ENCODE assay signal across 24 mouse cellular contexts in the genomic region with DNA sequence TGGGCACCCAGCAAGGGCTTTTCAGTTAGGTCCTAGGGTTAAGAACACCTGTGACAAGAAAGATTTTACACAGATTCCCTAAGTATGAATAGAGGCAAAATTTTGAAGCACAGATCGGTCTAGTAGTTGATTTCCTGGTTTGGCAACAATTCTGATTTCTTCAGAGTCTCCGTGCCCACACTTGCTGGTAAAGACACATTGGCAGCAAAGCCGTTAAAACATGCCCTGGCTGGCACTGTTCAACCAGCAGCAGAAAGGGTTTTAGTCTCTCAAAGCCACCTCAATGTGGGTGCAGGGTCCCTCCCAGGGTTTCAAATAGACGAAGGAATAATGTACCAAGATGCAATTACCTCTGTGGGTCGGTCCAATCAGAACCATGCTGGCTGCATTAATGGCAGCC.
A peak's percentile ranks its signal among the peaks of the same experiment; 100 is the strongest.
DNase-seq lines count a peak whose midpoint lies in the region; ATAC-seq lines count a peak whose summit lies in the region.
"Had no signal": no experiment of that assay in that cellular context is flagged by ENCODE, and none has a peak within 500 bp of the region (broad histone marks: within the 10 kb centered on the region; RNA-seq: fewer than 3 reads in every experiment).

No protein-coding gene starts in this region.

- no peaks in the 10 kb centered on the region for H3K27me3 ChIP-seq in embryonic facial prominence, embryonic 14.5 days (replicated peaks; ENCODE audit: control insufficient read depth, insufficient read depth, low read length)
- no peaks in the 10 kb centered on the region for H3K27me3 ChIP-seq in embryonic facial prominence, embryonic 10.5 days (replicated peaks; ENCODE audit: low read depth, poor library complexity, severe bottlenecking)
- H3K27me3 ChIP-seq in stomach, embryonic 16.5 days (ENCODE audit: control insufficient read depth, insufficient read depth, low read length), result no peaks in the 10 kb centered on the region
- H3K27me3 ChIP-seq: CH12.LX; embryonic facial prominence, embryonic 13.5 days; forebrain, embryonic 13.5 days; forebrain, embryonic 15.5 days; Patski had no signal

- WGBS in embryonic facial prominence, embryonic 14.5 days, result 80% methylated on average over 5 of the region's 5 CpGs
- 92% methylated on average over 5 of the region's 5 CpGs for WGBS in embryonic facial prominence, embryonic 10.5 days
- WGBS in stomach, embryonic 16.5 days, result 80% methylated on average over 5 of the region's 5 CpGs

- no peaks in the 10 kb centered on the region for H3K9me3 ChIP-seq in embryonic facial prominence, embryonic 14.5 days (ENCODE audit: control insufficient read depth, low read length)
- H3K9me3 ChIP-seq in embryonic facial prominence, embryonic 10.5 days, result no peaks in the 10 kb centered on the region
- H3K9me3 ChIP-seq in stomach, embryonic 16.5 days (replicated peaks; ENCODE audit: control insufficient read depth, low read length), result no peaks in the 10 kb centered on the region
- H3K9me3 ChIP-seq: embryonic facial prominence, embryonic 13.5 days; forebrain, embryonic 13.5 days; forebrain, embryonic 15.5 days; G1E had no signal

- no peak for ATAC-seq in embryonic facial prominence, embryonic 14.5 days (ENCODE audit: low read depth)
- ATAC-seq in stomach, embryonic 16.5 days (ENCODE audit: insufficient read depth, low FRiP score), result no peak
- ATAC-seq: activated CD4-positive, CD25-positive, alpha-beta regulatory T cell, adult 4 months; CD4-positive, CD25-positive, alpha-beta regulatory T cell, adult 4 months; forebrain, embryonic 13.5 days; forebrain, embryonic 15.5 days; Patski had no signal

- no peak overlapping the region for H3K9ac ChIP-seq in embryonic facial prominence, embryonic 14.5 days (ENCODE audit: low read depth, low read length)
- no peak overlapping the region for H3K9ac ChIP-seq in stomach, embryonic 16.5 days (ENCODE audit: low read length)
- H3K9ac ChIP-seq: embryonic facial prominence, embryonic 13.5 days; forebrain, embryonic 13.5 days; forebrain, embryonic 15.5 days had no signal

- no peak overlapping the region for H3K4me2 ChIP-seq in embryonic facial prominence, embryonic 14.5 days (ENCODE audit: low read depth, low read length)
- no peak overlapping the region for H3K4me2 ChIP-seq in stomach, embryonic 16.5 days (ENCODE audit: low read depth, low read length)
- H3K4me2 ChIP-seq: embryonic facial prominence, embryonic 13.5 days; forebrain, embryonic 13.5 days; forebrain, embryonic 15.5 days had no signal

- DNase-seq in embryonic facial prominence, embryonic 14.5 days (ENCODE audit: low spot score), result peak; percentile 45
- DNase-seq in embryonic facial prominence, embryonic 10.5 days (ENCODE audit: low spot score), result no peak
- peak; percentile 23 for DNase-seq in testis, postnatal 10 days (ENCODE audit: low spot score)
- no peak for DNase-seq in testis, postnatal 14 days (ENCODE audit: low spot score)
- DNase-seq in urinary bladder, postnatal 14 days (ENCODE audit: low spot score), result peak; percentile 58
- DNase-seq in urinary bladder, adult 2 months (ENCODE audit: low spot score), result no peak
- DNase-seq in right cerebral cortex, postnatal 36 days (ENCODE audit: low spot score in 2 of 2), result no peak
- DNase-seq: adrenal gland, adult 8-10 months; adrenal gland, postnatal 14 days; adrenal gland, postnatal 36 days; B cell, adult 2 months; cerebellum, adult 11-12 months; cerebellum, adult 2 months; cerebellum, adult 9-10 months; cerebellum, postnatal 10 days had no signal

- no peak overlapping the region for H3K27ac ChIP-seq in embryonic facial prominence, embryonic 14.5 days (replicated peaks; ENCODE audit: low read depth, low read length)
- H3K27ac ChIP-seq in embryonic facial prominence, embryonic 10.5 days (replicated peaks), result no peak overlapping the region
- peak overlapping the region; percentile 63; the same call in 1 of the 2 replicates for H3K27ac ChIP-seq in stomach, embryonic 16.5 days (ENCODE audit: low read length)
- H3K27ac ChIP-seq: embryonic facial prominence, embryonic 13.5 days; forebrain, embryonic 13.5 days; forebrain, embryonic 15.5 days had no signal

- H3K36me3 ChIP-seq in embryonic facial prominence, embryonic 14.5 days (ENCODE audit: control insufficient read depth, insufficient read depth, low read length), result no peaks in the 10 kb centered on the region
- H3K36me3 ChIP-seq in embryonic facial prominence, embryonic 10.5 days (replicated peaks), result no peaks in the 10 kb centered on the region
- no peaks in the 10 kb centered on the region for H3K36me3 ChIP-seq in stomach, embryonic 16.5 days (ENCODE audit: control insufficient read depth, insufficient read depth, low read length)
- H3K36me3 ChIP-seq: embryonic facial prominence, embryonic 13.5 days; forebrain, embryonic 15.5 days; G1E had no signal

- H3K4me3 ChIP-seq in embryonic facial prominence, embryonic 14.5 days (ENCODE audit: low read depth, low read length), result no peak overlapping the region
- no peak overlapping the region for H3K4me3 ChIP-seq in embryonic facial prominence, embryonic 10.5 days
- H3K4me3 ChIP-seq in stomach, embryonic 16.5 days (replicated peaks; ENCODE audit: low read length), result no peak overlapping the region
- H3K4me3 ChIP-seq: embryonic facial prominence, embryonic 13.5 days; forebrain, embryonic 13.5 days; forebrain, embryonic 15.5 days had no signal

- peaks cover 4% of the 10 kb centered on the region; the same call in 1 of the 2 replicates for H3K4me1 ChIP-seq in embryonic facial prominence, embryonic 14.5 days (ENCODE audit: control insufficient read depth, insufficient read depth, low read length)
- peaks cover 7% of the 10 kb centered on the region for H3K4me1 ChIP-seq in embryonic facial prominence, embryonic 10.5 days
- peaks cover 16% of the 10 kb centered on the region for H3K4me1 ChIP-seq in stomach, embryonic 16.5 days (ENCODE audit: control insufficient read depth, insufficient read depth, low read length)
- H3K4me1 ChIP-seq: forebrain, embryonic 15.5 days had no signal

Comparison
In these comparisons a context has a peak if more than half of its experiments do, and no peak if none do; other contexts are left out.
1. DNase-seq: peak in embryonic facial prominence, embryonic 14.5 days (single experiment), testis, postnatal 10 days (single experiment) and urinary bladder, postnatal 14 days (single experiment); none in embryonic facial prominence, embryonic 10.5 days (single experiment), testis, postnatal 14 days (single experiment), urinary bladder, adult 2 months (single experiment) and right cerebral cortex, postnatal 36 days (0 of 2).